Mouse (Mus musculus) bone marrow macrophage, adult 2 months (primary cell): Measurements from ENCODE around the gene Rnf43.

ENCODE experiments used
- CTCF ChIP-seq: IDR thresholded peaks from 2 replicates; pipeline ENCODE4 v1.5.1; 2012; ENCODE audit warnings: low read depth, mild to moderate bottlenecking, low read length, moderate library complexity
- POLR2A ChIP-seq: IDR thresholded peaks from 2 replicates; pipeline ENCODE4 v1.6.1; 2012; ENCODE audit warnings: mild to moderate bottlenecking, low read depth, low read length, borderline replicate concordance

- TF ChIP-seq POLR2A, result no peak
- TF ChIP-seq CTCF, result no peak
Measured at GRCm38 (mm10) chr11:87779392-87779791, 116.9 kb downstream of the Rnf43 start.
